Mouse (Mus musculus): Measurements from ENCODE around the gene Nptxr. TPM values are rescaled to one million over a fixed set of nuclear protein-coding genes. Genes with fewer than 3 reads are reported as not detected.
A peak's percentile ranks its signal among the peaks of the same experiment; 100 is the strongest.

Gene Nptxr
- total RNA-seq, 2 experiments from 2014 or later, result 2.1 to 2.6 TPM

DNA sequence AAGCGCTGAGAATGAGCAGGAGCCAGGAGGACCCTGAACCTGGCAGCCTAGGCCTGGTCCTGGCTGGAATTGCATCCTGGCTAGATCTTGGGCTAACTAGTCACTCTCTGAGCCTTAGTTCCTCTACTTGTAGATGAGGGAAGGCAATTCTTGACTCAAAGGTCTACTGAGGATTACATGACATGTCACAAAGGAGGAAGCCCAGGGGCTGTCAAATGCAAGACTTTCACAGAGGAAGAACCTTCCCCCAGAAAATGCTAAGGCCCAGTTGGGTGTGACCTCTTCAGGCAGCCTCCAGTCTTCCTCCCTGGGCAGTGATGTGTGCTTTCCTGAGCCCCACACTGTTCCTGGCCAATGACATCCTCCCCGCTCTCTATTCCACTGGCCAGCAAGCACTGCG, 47.4 kb downstream of the Nptxr start:
- DNase-seq, result no peak
- intact Hi-C loops (cut with DNase I), result no loop called here

DNA sequence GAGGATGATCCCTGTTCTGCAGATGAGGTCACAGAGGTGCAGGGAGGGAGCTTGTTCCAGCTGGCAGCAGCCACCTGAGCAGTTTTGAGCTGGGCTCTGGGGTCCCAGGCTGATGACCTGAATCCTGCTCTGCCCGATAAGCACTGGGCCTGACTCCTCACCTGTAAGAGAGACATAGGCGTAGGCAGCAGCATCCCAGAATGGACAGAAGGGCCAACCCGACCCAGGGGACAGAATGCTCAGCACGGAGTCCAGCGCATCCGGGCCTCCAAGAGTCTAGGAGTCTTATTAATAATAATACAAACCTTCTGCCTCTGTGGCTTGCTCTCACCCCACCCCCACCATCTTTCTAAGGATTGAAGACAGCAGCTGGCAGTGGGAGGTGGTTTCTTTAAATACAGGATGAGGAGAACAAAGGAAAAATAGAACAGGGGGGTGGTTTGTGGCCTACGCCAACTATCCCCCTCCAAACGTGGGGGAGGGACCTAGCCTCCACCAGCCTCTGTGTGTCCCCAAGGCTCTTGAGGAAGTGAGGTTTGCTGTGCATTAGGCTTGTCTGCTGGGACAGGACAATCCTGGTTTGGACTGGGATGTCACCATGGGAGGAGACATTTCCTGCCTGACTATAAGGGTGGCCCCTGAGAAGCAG, 48.5 kb downstream of the Nptxr start:
- intact Hi-C loops (cut with DNase I), result no loop called here
- DNase-seq, result no peak

DNA sequence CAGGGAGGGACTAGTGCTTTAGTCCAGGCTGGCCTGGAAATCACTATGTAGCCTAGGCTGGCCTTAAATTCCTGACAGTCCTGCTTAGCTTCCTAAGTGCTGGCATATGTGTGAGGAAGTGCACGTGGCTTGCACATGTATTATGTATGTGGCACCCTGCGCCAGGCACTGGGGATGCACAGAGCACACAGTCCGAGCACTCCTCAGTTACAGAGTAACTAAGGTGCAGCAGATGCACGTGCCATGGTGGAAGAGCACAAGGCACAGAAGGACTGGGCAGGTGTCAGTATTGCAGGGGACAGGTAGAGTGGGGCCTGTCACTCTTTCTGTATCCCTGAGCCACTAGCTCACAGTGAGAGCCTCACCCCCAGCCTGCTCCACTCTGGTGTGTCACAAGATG, 49.4 kb downstream of the Nptxr start:
- no peak for DNase-seq
- intact Hi-C loops (cut with DNase I), result no loop called here

DNA sequence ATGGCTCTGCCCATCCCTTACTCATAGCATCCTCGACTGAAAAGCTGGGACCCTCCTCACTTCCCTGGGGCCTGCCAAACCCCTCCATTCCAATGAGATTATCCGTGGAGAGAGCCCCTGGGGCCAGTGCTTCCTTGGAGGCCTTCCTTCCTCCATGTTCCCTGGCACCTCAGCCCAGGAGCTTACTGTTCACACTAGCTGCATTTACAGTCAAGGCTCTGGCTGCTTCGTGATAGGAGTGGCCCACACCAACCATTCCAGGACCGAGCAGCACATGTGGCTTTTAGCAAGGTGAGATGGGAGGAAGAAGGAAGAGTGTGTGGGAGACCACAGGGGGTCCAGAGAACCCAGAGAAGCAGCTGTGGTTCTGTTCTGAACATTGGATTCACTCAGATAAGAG, 50.7 kb downstream of the Nptxr start:
- intact Hi-C loops (cut with DNase I), result loop anchor here (2.0 to 5.0 kb wide), 5 partner anchors 38 to 323 kb away; no protein-coding TSS in a partner anchor

DNA sequence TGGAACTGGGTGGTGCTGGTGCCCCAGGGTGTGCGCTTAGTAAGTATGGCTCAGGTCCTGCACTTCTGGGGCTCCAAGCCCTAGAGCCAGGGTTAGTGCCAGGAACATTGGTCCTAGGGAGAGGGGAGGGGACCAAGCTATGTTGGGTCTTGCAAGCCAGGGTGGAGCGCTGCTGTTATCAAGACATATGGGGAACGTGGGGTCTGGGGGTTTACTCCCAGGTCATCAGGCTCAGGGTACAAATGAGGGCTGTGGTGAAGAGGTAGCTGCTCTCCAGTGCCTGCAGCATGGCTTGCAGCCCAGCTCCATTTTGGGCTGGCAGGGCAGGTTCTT, 51.2 kb downstream of the Nptxr start:
- intact Hi-C loops (cut with DNase I), result loop anchor here (2.0 to 5.0 kb wide), 5 partner anchors 39 to 324 kb away; no protein-coding TSS in a partner anchor
- DNase-seq, result no peak

More for the DNA sequence above, 50.7 kb downstream of the Nptxr start:
- DNase-seq, result no peak

DNA sequence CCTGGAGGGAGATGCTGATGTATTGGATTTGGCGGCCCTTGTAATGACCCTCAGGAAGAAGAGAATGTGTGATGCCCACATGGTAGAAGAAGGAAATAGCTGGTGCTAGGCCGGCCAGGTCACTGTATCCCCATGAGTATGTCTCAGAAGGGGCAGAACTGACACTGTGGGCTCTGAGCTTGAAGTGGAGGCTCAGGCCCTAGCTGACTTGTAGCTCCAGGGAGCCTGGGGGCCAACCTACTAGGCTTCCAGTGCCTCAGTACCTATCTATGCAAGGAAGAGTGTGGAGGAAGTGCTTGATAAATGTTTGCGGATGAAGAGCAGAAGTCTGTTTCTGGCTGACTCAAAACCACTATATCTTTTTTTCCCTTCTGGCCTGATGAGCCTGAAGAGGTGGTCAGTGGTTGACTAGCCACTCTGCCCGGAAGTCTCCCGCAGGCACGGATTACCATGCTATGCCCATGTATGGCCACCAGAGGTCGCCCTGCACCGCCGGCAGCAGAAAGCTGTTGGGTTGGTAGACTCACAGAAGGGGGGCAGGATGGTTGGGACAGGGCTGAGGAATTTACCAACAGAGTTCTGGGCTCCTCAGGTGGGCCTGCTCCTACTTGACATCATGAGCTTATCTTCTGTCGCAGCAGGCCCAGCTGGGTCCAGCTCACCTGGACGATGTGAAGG, 51.7 kb downstream of the Nptxr start:
- intact Hi-C loops (cut with DNase I), result loop anchor here (2.0 to 5.0 kb wide), 5 partner anchors 39 to 324 kb away; no protein-coding TSS in a partner anchor
- peak; percentile 81 to 89 for DNase-seq

DNA sequence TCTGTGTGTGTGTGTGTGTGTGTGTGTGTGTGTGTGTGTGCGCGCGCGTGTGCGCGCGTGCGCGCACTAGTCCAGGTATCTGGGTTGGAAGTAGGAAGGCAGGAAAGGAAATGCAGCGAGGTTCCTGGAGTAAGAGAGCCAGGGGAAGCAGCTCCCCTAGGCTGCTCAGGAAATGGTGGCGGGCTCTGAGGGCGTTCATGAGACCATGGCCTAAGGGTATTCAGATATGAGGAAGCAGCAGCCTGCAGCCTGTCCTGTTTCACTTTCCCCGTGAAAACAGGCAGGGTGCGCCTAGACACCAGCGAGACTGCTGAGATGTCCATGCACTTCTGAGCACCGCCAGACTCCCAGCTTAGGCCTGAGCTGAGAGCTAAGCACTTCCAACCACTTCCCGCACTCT, 52.8 kb downstream of the Nptxr start:
- DNase-seq, result no peak
- intact Hi-C loops (cut with DNase I), result loop anchor here (2.0 to 5.0 kb wide), 5 partner anchors 41 to 326 kb away; no protein-coding TSS in a partner anchor

DNA sequence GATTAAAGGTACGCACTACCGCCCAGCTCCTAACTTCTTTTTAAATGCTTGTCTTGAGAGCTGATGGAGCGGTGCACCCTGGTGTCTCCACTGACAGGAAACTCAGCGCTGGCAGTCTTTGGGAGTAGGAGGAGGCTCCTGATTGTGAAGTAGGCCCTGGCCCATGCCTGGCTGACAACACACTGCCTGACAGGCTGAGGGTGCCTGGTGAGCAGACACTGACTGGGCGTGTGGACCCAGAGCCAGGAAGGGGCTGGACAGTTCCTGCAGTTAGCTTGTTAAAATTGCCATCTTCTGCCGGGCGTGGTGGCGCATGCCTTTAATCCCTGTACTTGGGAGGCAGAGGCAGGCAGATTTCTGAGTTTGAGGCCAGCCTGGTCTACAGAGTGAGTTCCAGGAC, 54.3 kb downstream of the Nptxr start:
- DNase-seq, result no peak

DNA sequence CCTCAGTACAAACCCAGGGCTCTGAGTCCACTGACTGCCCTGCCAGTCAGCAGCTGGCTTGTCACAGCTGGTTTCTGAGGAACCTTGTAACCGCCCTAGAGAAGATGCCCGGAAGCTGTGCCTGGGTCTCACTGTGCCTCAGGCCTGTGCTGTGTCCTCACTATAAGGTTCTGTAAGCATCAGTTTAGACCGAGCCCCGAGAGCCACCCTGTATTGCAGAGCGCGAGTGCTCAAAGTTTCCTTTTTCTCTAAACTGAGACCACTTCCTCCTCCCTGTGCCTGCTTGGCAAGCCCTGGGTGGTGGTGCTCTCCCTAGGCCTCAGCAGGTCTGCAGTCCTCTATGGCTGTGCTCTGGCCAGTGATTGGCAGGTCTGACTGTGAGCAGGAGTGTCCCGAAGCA, 55.4 kb downstream of the Nptxr start:
- DNase-seq, result no peak
- intact Hi-C loops (cut with DNase I), result no loop called here

More for the DNA sequence above, 54.3 kb downstream of the Nptxr start:
- intact Hi-C loops (cut with DNase I), result loop anchor here (5.0 kb wide), 4 partner anchors 42 to 327 kb away; no protein-coding TSS in a partner anchor

DNA sequence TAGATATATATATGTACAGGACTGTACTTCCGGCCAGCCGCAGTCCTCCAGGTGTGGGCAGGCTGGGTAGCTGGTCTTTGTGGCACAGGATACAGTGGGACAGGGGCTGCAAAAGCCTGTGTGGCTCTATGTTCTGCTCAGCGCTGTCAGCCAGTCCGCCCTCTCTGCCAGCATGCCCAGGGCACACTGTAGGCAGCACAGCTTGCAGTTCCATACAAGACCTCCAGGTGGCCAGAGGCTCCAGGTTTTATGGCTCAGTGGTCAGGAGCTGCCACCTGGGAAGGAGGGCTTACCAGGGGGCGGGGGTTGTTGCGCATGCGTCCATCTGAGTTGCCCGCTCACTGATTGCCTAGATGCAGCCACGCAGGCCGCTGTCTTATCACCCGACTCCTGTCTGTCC, 56.6 kb downstream of the Nptxr start:
- intact Hi-C loops (cut with DNase I), result no loop called here
- DNase-seq, result no peak

DNA sequence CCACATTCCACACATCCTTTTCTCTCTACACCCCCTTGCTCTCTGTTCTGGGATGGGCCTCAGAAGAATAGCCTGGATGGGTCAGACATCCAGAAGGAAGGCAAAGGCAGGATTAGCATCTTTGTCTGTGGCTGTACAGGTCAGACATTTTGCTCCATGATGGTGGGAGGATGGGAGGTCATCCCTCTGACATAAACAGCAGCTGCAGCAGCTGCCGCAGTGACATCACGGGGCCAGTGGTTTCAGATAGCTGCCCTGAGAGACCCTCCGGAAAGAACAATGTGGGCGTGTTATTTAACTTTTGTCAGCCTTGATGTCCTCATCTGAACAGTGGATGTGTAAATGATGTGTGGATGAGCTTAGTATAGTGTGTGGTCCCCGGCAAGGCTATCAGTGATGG, 58.7 kb downstream of the Nptxr start:
- intact Hi-C loops (cut with DNase I), result no loop called here
- DNase-seq, result no peak

DNA sequence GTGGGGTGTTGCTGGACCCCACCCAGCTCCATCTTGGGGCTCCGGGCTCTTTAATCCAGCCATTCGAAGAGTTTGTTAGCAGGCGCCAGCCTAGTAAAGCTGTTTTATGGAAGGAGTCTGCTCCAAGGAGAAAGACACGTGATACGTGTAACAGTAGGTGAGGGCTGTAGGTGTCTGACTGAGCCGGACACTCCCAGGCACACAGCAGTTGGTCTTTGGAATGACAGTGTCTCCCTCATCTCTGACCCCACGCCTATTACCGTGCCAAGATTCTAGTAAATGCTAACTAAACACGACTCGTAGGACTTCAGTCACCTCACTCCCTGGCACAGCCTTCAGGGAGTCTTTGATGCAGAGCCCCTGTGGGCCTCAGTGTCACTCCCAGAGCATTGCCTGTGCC, 59.3 kb downstream of the Nptxr start:
- intact Hi-C loops (cut with DNase I), result no loop called here
- DNase-seq, result no peak

DNA sequence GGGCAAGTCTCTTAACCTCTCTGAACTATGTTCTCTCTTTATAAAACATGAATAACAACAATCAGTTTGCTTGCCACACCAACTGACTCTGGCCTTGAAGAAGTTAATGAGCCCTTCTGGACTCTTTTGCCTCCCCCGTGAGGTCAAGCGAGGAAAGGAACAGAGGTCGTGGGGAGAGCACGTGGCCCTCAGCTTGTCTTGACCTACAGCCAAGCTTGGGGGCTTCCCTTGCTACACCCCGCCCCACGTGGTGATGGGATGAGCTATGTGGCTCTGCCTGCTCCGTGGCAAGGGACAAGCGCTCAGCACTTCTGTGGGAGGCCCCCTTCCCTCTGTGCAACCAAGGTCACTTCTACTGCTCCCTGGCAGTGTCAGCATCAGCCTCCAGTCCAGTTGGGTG, 59.8 kb downstream of the Nptxr start:
- intact Hi-C loops (cut with DNase I), result no loop called here
- no peak for DNase-seq

DNA sequence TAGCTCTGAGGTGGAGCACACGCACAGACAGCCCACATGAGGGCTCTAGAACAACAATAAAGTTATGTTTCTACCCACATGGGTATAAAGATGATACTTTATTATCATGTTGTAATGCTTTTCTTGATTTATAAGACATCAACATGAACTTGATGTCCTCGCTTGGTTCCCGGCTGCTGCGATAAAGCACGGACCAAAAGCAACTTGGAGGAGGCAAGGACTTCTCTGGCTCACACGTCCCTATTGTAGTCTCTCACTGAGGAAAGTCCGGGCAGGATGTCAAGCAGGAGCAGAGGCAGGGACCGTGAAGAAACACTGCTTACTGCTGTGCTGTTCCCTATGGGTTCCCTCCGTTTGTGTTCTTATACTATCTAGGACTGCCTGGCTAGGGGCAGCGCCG, 60.6 kb downstream of the Nptxr start:
- intact Hi-C loops (cut with DNase I), result no loop called here
- DNase-seq, result no peak

DNA sequence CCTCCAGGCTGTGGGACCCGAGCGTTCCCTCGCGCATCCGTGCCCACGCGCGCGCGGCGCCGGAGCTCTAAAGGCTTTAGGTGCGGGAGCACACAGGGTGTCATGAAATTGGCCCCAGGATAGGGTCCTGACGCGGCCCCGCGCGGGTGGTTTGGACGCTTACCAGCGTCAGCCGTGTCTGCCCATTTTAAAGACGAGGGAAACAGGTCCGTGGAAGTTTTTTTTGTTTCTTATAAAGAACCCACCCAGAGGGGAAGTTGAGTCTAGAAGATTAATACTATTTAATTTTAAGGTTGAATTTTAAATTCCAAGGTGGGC, 61.9 kb downstream of the Nptxr start:
- DNase-seq, result no peak
- intact Hi-C loops (cut with DNase I), result no loop called here

DNA sequence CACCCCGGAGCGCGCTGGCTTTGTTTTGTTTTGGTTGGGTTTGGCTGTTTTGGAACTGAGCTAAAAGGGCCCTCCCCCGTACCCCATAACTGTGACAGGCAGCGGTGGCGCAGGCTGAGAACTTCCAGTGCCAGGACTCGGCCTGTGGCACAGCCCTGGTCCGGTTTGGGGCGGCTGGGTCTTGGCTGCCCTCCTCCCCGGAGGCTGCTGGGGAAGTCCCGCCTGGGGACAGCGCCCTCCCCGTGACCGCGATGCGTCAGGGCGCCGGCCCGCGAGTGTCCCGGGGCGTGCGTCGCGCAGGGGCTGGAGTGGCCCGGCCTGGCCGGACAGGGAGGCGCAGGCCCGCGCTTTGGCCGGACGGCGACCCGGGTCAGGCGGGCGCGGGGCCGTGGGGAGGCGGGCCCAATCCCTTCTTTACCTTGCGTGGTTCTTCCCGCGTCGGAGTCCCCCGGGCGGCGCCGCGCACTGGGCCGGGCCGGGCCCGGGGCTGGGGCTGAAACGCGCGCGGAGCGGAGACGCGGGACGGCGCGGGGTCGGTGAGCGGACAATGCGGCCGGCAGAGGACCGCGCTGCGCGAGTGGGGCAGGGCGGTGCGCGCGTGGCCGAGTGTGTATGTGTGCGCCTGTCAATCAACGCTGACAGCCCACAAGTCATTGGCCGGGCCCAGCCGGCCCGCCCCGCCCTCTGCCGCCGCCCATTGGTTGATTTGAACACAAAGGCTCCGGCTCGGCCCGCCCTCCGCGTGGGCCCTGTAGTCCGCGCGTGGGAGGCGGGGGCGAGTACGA, 62.5 kb downstream of the Nptxr start, which contains the start of gene Sun2:
Gene Sun2 (minus strand): TSS at position 616 of the 785 bp plus-strand sequence.
- DNase-seq, result peak; percentile 93
- intact Hi-C loops (cut with DNase I), result no loop called here

DNA sequence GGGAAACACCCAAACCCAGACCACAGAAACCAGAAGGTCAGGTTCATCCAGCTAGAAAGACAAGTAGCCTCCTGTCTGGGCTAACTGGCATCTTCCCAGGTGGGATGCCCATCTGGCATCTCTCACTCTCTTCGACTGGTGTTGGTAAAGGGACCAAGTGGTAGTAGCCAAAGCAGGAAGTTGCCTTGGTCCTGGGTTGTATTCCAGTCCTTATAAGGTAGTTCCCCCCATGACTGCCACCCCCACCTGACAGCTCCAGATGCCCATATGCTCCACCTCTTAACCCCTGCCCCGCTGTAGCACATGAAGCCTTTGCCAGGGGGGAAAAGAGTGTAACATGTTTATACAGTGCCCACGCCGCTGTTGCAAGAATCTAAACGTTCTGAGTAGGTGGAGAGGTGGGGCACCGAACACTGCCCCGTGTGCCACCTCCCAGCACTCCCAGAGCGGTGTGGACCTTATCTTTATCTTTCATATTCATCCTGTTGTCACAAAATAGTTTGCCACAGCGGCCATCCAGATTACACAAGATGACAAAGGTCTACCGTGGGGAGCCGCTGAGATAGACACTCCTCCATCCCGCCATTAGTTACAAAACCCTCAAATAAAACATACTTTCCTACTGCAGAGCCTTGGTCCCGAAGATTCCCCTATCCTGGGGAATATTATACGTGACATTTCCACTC, 63.2 kb downstream of the Nptxr start:
- peak in 1 of 2 experiments; percentile 41 for DNase-seq
- intact Hi-C loops (cut with DNase I), result no loop called here

DNA sequence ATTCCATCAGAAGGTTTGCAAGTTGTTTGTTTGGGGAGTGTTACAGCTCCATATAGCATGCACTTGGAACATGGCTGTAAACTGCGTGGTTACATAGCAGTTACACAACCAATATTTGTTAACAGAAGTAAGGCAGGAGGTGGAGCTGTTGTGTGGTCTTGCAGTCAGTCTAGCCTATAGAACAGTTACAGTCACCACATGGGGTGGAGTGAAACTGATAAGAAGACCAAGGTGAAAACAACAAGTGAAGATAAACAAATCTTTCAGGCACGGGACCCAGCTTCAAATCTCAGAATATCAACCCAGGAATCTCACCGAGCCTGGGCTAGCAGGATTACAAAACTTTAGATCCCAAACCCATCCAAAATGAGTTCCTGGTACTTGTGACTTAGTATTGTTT, 63.8 kb downstream of the Nptxr start:
- DNase-seq, result no peak
- intact Hi-C loops (cut with DNase I), result no loop called here

Data from heart, postnatal 14 days (tissue).